Mouse (Mus musculus) retina, postnatal 1 day (tissue): ENCODE results near the gene Rnf186.

ENCODE experiments used
- DNase-seq: peaks from one replicate; pipeline ENCODE4 v3.0.0-alpha.2; 2012

The Rnf186 gene

GRCm38 (mm10) chr4:138966866-138967265 lies at the start of gene Rnf186:
Gene Rnf186, plus strand, starts transcription at chr4:138967112.
- DNase-seq, result no peak

- DNase-seq, result no peak
Observed at GRCm38 (mm10) chr4:138917282-138917681, 49.6 kb upstream of the Rnf186 start.

- DNase-seq, result no peak
Observed at GRCm38 (mm10) chr4:138921254-138922130, 45.4 kb upstream of the Rnf186 start.

GRCm38 (mm10) chr4:138922131-138922459 lies 44.8 kb upstream of the Rnf186 start:
- peak; percentile 92 for DNase-seq

GRCm38 (mm10) chr4:138925561-138925960 lies 41.4 kb upstream of the Rnf186 start:
- no peak for DNase-seq

GRCm38 (mm10) chr4:138933862-138934261 lies 33.0 kb upstream of the Rnf186 start:
- no peak for DNase-seq

GRCm38 (mm10) chr4:138934456-138935145 lies 32.3 kb upstream of the Rnf186 start:
- DNase-seq, result no peak

GRCm38 (mm10) chr4:138938495-138939269 lies 28.2 kb upstream of the Rnf186 start:
- DNase-seq, result no peak

GRCm38 (mm10) chr4:138939481-138939880 lies 27.4 kb upstream of the Rnf186 start:
- no peak for DNase-seq

GRCm38 (mm10) chr4:138941401-138941800 lies 25.5 kb upstream of the Rnf186 start:
- peak; percentile 64 for DNase-seq

- no peak for DNase-seq
Observed at GRCm38 (mm10) chr4:138941966-138942365, 24.9 kb upstream of the Rnf186 start.

GRCm38 (mm10) chr4:138943730-138944129 lies 23.2 kb upstream of the Rnf186 start:
- peak; percentile 86 for DNase-seq

GRCm38 (mm10) chr4:138948257-138948656 lies 18.7 kb upstream of the Rnf186 start:
- DNase-seq, result no peak

GRCm38 (mm10) chr4:138958612-138959011 lies 8.3 kb upstream of the Rnf186 start:
- DNase-seq, result no peak

- no peak for DNase-seq
Observed at GRCm38 (mm10) chr4:138959120-138959519, 7.8 kb upstream of the Rnf186 start.

- DNase-seq, result no peak
Observed at GRCm38 (mm10) chr4:138959926-138960325, 7.0 kb upstream of the Rnf186 start.

- DNase-seq, result no peak
Observed at GRCm38 (mm10) chr4:138962719-138963118, 4.2 kb upstream of the Rnf186 start.

- no peak for DNase-seq
Observed at GRCm38 (mm10) chr4:138965871-138966270, 1.0 kb upstream of the Rnf186 start.

GRCm38 (mm10) chr4:138967485-138967884 lies 573 bp downstream of the Rnf186 start:
- DNase-seq, result no peak

- DNase-seq, result no peak
Observed at GRCm38 (mm10) chr4:138968772-138969556, 2.1 kb downstream of the Rnf186 start.

- no peak for DNase-seq
Observed at GRCm38 (mm10) chr4:138969736-138970135, 2.8 kb downstream of the Rnf186 start.

- DNase-seq, result no peak
Observed at GRCm38 (mm10) chr4:138971371-138971770, 4.5 kb downstream of the Rnf186 start.
